Mouse (Mus musculus): ENCODE results near the gene Sh2d4b. TPM values are rescaled to one million over a fixed set of nuclear protein-coding genes. Genes with fewer than 3 reads are reported as not detected.

Gene Sh2d4b
- polyA plus RNA-seq, 1 experiment = 0.13 TPM

GRCm38 (mm10) chr14:40919521-40919920, 26.5 kb upstream of the Sh2d4b start:
- no peak overlapping the region for H3K27ac ChIP-seq (ENCODE audit: insufficient read depth, low read depth, low read length)
- TF ChIP-seq CTCF (IDR thresholded peaks at IDR 0.05; ENCODE audit: extremely low read depth, insufficient read length, insufficient replicate concordance, low read depth, low read length) (no peak), POLR2A (IDR thresholded peaks at IDR 0.05; ENCODE audit: low read depth, low read length) (no peak)
- no peaks in the 10 kb centered on the region for H3K27me3 ChIP-seq (ENCODE audit: control insufficient read depth, insufficient read depth, low read length)
- peaks cover 13% of the 10 kb centered on the region for H3K36me3 ChIP-seq (ENCODE audit: control insufficient read depth, insufficient read depth, low read length)
- WGBS = 81% methylated on average over 7 of the region's 7 CpGs
- H3K4me3 ChIP-seq (ENCODE audit: low read depth, low read length) = no peak overlapping the region
- peaks cover 5% of the 10 kb centered on the region; the same call in 1 of the 2 replicates for H3K4me1 ChIP-seq (ENCODE audit: control insufficient read depth, insufficient read depth, insufficient read length, low read length)

GRCm38 (mm10) chr14:40918477-40918876, 25.4 kb upstream of the Sh2d4b start:
- WGBS = 56% methylated on average over 5 of the region's 7 CpGs
- TF ChIP-seq POLR2A (IDR thresholded peaks at IDR 0.05; ENCODE audit: low read depth, low read length) (no peak), CTCF (IDR thresholded peaks at IDR 0.05; ENCODE audit: extremely low read depth, insufficient read length, insufficient replicate concordance, low read depth, low read length) (no peak)
- no peaks in the 10 kb centered on the region for H3K27me3 ChIP-seq (ENCODE audit: control insufficient read depth, insufficient read depth, low read length)
- H3K27ac ChIP-seq (ENCODE audit: insufficient read depth, low read depth, low read length) = no peak overlapping the region
- H3K36me3 ChIP-seq (ENCODE audit: control insufficient read depth, insufficient read depth, low read length) = peaks cover 23% of the 10 kb centered on the region
- H3K4me3 ChIP-seq (ENCODE audit: low read depth, low read length) = no peak overlapping the region
- H3K4me1 ChIP-seq (ENCODE audit: control insufficient read depth, insufficient read depth, insufficient read length, low read length) = peaks cover 3% of the 10 kb centered on the region; the same call in 1 of the 2 replicates

- peaks cover 3% of the 10 kb centered on the region; the same call in 1 of the 2 replicates for H3K4me1 ChIP-seq (ENCODE audit: control insufficient read depth, insufficient read depth, insufficient read length, low read length)
- H3K27ac ChIP-seq (ENCODE audit: insufficient read depth, low read depth, low read length) = no peak overlapping the region
- no peak overlapping the region for H3K4me3 ChIP-seq (ENCODE audit: low read depth, low read length)
- peaks cover 31% of the 10 kb centered on the region for H3K36me3 ChIP-seq (ENCODE audit: control insufficient read depth, insufficient read depth, low read length)
- no peaks in the 10 kb centered on the region for H3K27me3 ChIP-seq (ENCODE audit: control insufficient read depth, insufficient read depth, low read length)
- TF ChIP-seq CTCF (IDR thresholded peaks at IDR 0.05; ENCODE audit: extremely low read depth, insufficient read length, insufficient replicate concordance, low read depth, low read length) (peak; percentile 97; the same call in 1 of the 2 replicates), POLR2A (IDR thresholded peaks at IDR 0.05; ENCODE audit: low read depth, low read length) (no peak)
- WGBS = 0% methylated on average over 1 of the region's 1 CpGs
Observed at GRCm38 (mm10) chr14:40917632-40918031, 24.6 kb upstream of the Sh2d4b start.

GRCm38 (mm10) chr14:40916667-40917066, 23.6 kb upstream of the Sh2d4b start:
- H3K36me3 ChIP-seq (ENCODE audit: control insufficient read depth, insufficient read depth, low read length) = peaks cover 32% of the 10 kb centered on the region
- peaks cover 3% of the 10 kb centered on the region; the same call in 1 of the 2 replicates for H3K4me1 ChIP-seq (ENCODE audit: control insufficient read depth, insufficient read depth, insufficient read length, low read length)
- 90% methylated on average over 15 of the region's 15 CpGs for WGBS
- H3K4me3 ChIP-seq (ENCODE audit: low read depth, low read length) = no peak overlapping the region
- no peak overlapping the region for H3K27ac ChIP-seq (ENCODE audit: insufficient read depth, low read depth, low read length)
- no peaks in the 10 kb centered on the region for H3K27me3 ChIP-seq (ENCODE audit: control insufficient read depth, insufficient read depth, low read length)
- TF ChIP-seq CTCF (IDR thresholded peaks at IDR 0.05; ENCODE audit: extremely low read depth, insufficient read length, insufficient replicate concordance, low read depth, low read length) (no peak), POLR2A (IDR thresholded peaks at IDR 0.05; ENCODE audit: low read depth, low read length) (no peak)

GRCm38 (mm10) chr14:40915838-40916237, 22.8 kb upstream of the Sh2d4b start:
- TF ChIP-seq POLR2A (IDR thresholded peaks at IDR 0.05; ENCODE audit: low read depth, low read length) = no peak
- TF ChIP-seq CTCF (IDR thresholded peaks at IDR 0.05; ENCODE audit: extremely low read depth, insufficient read length, insufficient replicate concordance, low read depth, low read length) = no peak
- H3K4me1 ChIP-seq (ENCODE audit: control insufficient read depth, insufficient read depth, insufficient read length, low read length) = peaks cover 3% of the 10 kb centered on the region; the same call in 1 of the 2 replicates
- no peak overlapping the region for H3K4me3 ChIP-seq (ENCODE audit: low read depth, low read length)
- H3K27me3 ChIP-seq (ENCODE audit: control insufficient read depth, insufficient read depth, low read length) = no peaks in the 10 kb centered on the region
- WGBS = 85% methylated on average over 8 of the region's 8 CpGs
- peaks cover 39% of the 10 kb centered on the region for H3K36me3 ChIP-seq (ENCODE audit: control insufficient read depth, insufficient read depth, low read length)
- H3K27ac ChIP-seq (ENCODE audit: insufficient read depth, low read depth, low read length) = no peak overlapping the region

GRCm38 (mm10) chr14:40914701-40915100, 21.6 kb upstream of the Sh2d4b start:
- WGBS = 67% methylated on average over 3 of the region's 3 CpGs
- no peak for TF ChIP-seq POLR2A (IDR thresholded peaks at IDR 0.05; ENCODE audit: low read depth, low read length)
- no peak for TF ChIP-seq CTCF (IDR thresholded peaks at IDR 0.05; ENCODE audit: extremely low read depth, insufficient read length, insufficient replicate concordance, low read depth, low read length)
- no peaks in the 10 kb centered on the region for H3K27me3 ChIP-seq (ENCODE audit: control insufficient read depth, insufficient read depth, low read length)
- no peak overlapping the region for H3K27ac ChIP-seq (ENCODE audit: insufficient read depth, low read depth, low read length)
- peaks cover 3% of the 10 kb centered on the region; the same call in 1 of the 2 replicates for H3K4me1 ChIP-seq (ENCODE audit: control insufficient read depth, insufficient read depth, insufficient read length, low read length)
- peaks cover 50% of the 10 kb centered on the region for H3K36me3 ChIP-seq (ENCODE audit: control insufficient read depth, insufficient read depth, low read length)
- H3K4me3 ChIP-seq (ENCODE audit: low read depth, low read length) = no peak overlapping the region

- H3K36me3 ChIP-seq (ENCODE audit: control insufficient read depth, insufficient read depth, low read length) = peaks cover 59% of the 10 kb centered on the region
- H3K27me3 ChIP-seq (ENCODE audit: control insufficient read depth, insufficient read depth, low read length) = no peaks in the 10 kb centered on the region
- no peaks in the 10 kb centered on the region; the same call in 1 of the 2 replicates for H3K4me1 ChIP-seq (ENCODE audit: control insufficient read depth, insufficient read depth, insufficient read length, low read length)
- TF ChIP-seq POLR2A (IDR thresholded peaks at IDR 0.05; ENCODE audit: low read depth, low read length) = no peak
- no peak for TF ChIP-seq CTCF (IDR thresholded peaks at IDR 0.05; ENCODE audit: extremely low read depth, insufficient read length, insufficient replicate concordance, low read depth, low read length)
- 90% methylated on average over 6 of the region's 6 CpGs for WGBS
- no peak overlapping the region for H3K4me3 ChIP-seq (ENCODE audit: low read depth, low read length)
- H3K27ac ChIP-seq (ENCODE audit: insufficient read depth, low read depth, low read length) = no peak overlapping the region
Observed at GRCm38 (mm10) chr14:40913709-40914108, 20.6 kb upstream of the Sh2d4b start.

All from small intestine, adult 2 months (tissue).